Mouse (Mus musculus) liver, adult 2 months (tissue): ENCODE data around the gene Mblac2. TPM values are rescaled to one million over a fixed set of nuclear protein-coding genes. Genes with fewer than 3 reads are reported as not detected.
A peak's percentile ranks its signal among the peaks of the same experiment; 100 is the strongest.

Source experiments
- DNase-seq: peaks from one replicate; pipeline ENCODE4 v3.0.0-alpha.2; 2011; ENCODE audit warnings: low read depth, low spot score; ENCODE audit errors: extremely low read depth
- H3K27ac ChIP-seq: fragments of 200-500 bp; replicated peaks from 2 replicates; pipeline ENCODE4 v1.5.1; 2012; ENCODE audit warnings: low read depth, mild to moderate bottlenecking, control low read depth, inconsistent platforms, low read length; ENCODE audit not compliant: insufficient read depth
- H3K27me3 ChIP-seq: fragments of 200-500 bp; 2 replicates; pipeline ENCODE4 v1.6.1; 2012; ENCODE audit warnings: mild to moderate bottlenecking, moderate library complexity, low read length, inconsistent platforms; ENCODE audit not compliant: control insufficient read depth, insufficient read depth
- H3K36me3 ChIP-seq: fragments of 200-500 bp; 2 replicates; pipeline ENCODE4 v1.6.1; 2012; ENCODE audit warnings: low read length, inconsistent platforms; ENCODE audit not compliant: control insufficient read depth, insufficient read depth
- H3K4me1 ChIP-seq: fragments of 200-500 bp; 2 replicates; pipeline ENCODE4 v1.6.1; 2011; ENCODE audit warnings: low read length; ENCODE audit not compliant: control insufficient read depth, insufficient read depth
- H3K4me3 ChIP-seq: fragments of 200-500 bp; 2 replicates; pipeline ENCODE4 v1.5.1; 2011; ENCODE audit warnings: low read depth, mild to moderate bottlenecking, control low read depth, low read length, moderate library complexity; ENCODE audit not compliant: insufficient read depth
- H3K79me2 ChIP-seq: fragments of 200-500 bp; 2 replicates; pipeline ENCODE4 v1.6.1; 2012; ENCODE audit warnings: inconsistent platforms, mild to moderate bottlenecking, low read length, moderate library complexity; ENCODE audit not compliant: control insufficient read depth, insufficient read depth
- H3K9ac ChIP-seq: fragments of 200-500 bp; 2 replicates; pipeline ENCODE4 v1.6.1; 2012; ENCODE audit warnings: low read depth, mild to moderate bottlenecking, control low read depth, inconsistent platforms, low read length
- CTCF ChIP-seq: fragments of 200-500 bp; IDR thresholded peaks from 2 replicates; pipeline ENCODE4 v1.5.1; 2011; ENCODE audit warnings: low read depth, low read length, control low read depth
- POLR2A ChIP-seq: fragments of 200-500 bp; IDR thresholded peaks from 2 replicates; pipeline ENCODE4 v1.6.1; 2011; ENCODE audit warnings: low read length, control low read depth; ENCODE audit not compliant: insufficient read depth; ENCODE audit errors: extremely low read depth
- WGBS: fragments of 180-500 bp; shearing (Covaris S2); methylation state at CpG from one replicate; pipeline ENCODE4 v1.1.7; 2018; 5-methylcytosine and 5-hydroxymethylcytosine counted together
- polyA plus RNA-seq: library from polyadenylated mRNA; depleted of rRNA; stranded (reverse); fragments of >200 nt; gene quantifications from 2 replicates; pipeline ENCODE4 v1.2.3, GENCODE M21; 2012
- total RNA-seq: library from RNA; depleted of rRNA; stranded (reverse); fragments of >200 nt; gene quantifications from 2 replicates; pipeline ENCODE4 v1.2.3, GENCODE M21; 2014

Mblac2 gene
- total and polyA plus RNA-seq, 2 experiments = 4.9 to 6.3 TPM

DNA sequence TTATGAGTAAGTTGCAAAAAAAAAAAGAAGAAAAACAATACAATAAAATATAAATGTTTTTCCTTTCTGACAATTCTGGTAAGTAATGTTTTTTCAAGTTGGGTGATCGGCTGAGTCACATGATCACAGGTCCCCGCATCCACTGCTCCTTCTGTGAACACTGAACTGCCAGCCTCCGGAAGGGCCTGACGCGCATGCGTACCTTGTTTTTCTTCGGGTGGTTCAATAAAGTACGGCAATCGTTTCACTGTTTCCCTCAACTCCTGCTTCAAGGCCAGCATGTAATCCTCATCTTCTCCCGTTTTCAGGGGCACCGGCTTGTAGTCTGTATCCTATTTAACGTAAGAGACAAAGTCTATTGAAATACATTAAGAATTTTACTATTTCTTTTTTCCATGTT, 16.7 kb upstream of the Mblac2 start:
- DNase-seq = no peak
- no peaks in the 10 kb centered on the region for H3K79me2 ChIP-seq
- peaks cover 8% of the 10 kb centered on the region for H3K36me3 ChIP-seq
- no peaks in the 10 kb centered on the region for H3K4me1 ChIP-seq
- 94% methylated on average over 12 of the region's 12 CpGs for WGBS
- no peak overlapping the region for H3K9ac ChIP-seq
- H3K27me3 ChIP-seq = no peaks in the 10 kb centered on the region
- H3K27ac ChIP-seq = no peak overlapping the region
- TF ChIP-seq CTCF (no peak), POLR2A (no peak)
- no peak overlapping the region for H3K4me3 ChIP-seq

DNA sequence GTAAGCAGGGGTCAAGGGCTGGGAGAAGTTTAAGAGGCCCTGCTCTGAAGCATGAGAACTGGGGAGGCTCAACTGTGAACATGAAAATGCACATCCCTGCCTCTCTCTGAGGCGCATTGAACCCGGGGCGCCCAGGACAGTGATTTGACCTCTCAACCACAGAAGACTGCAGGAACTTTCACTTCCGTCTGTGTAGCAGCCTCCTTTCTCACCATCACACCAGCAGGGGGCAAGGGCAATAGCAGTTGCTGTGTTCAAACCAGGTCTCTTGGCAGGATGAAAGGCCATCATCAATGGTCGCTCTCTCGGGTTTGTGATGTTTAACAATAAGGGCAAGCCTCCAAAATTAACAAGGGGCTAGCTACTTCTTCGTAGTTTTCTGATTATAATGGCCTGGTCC, 8.0 kb upstream of the Mblac2 start:
- peaks cover 3% of the 10 kb centered on the region for H3K36me3 ChIP-seq
- no peak overlapping the region for H3K27ac ChIP-seq
- TF ChIP-seq POLR2A = no peak
- peaks cover 6% of the 10 kb centered on the region; the same call in 1 of the 2 replicates for H3K79me2 ChIP-seq
- H3K4me1 ChIP-seq = no peaks in the 10 kb centered on the region
- DNase-seq = no peak
- H3K27me3 ChIP-seq = no peaks in the 10 kb centered on the region
- H3K4me3 ChIP-seq = no peak overlapping the region
- WGBS = 79% methylated on average over 7 of the region's 7 CpGs
- no peak overlapping the region for H3K9ac ChIP-seq

DNA sequence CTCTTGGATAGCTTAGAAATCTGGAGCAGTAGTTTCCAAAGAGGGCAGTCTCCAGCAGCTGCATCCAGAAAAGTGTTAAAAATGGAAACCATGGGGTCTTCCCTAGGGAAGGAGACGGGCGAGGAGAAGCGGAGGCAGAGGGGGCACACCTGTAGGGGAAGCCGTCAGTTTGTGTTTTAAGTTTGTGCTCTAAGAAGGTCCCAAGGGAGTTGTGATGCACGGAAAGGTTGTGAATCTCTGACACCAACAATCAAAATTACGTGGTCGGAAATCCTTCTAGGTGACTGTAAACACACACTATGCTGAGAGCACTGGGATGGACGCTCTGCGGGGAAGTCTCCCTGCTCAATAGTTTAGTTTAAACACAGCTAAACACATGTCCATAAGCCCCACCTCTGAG, 7.5 kb upstream of the Mblac2 start:
- no peak overlapping the region for H3K4me3 ChIP-seq
- no peak for TF ChIP-seq POLR2A
- TF ChIP-seq CTCF = no peak
- H3K9ac ChIP-seq = no peak overlapping the region
- H3K27ac ChIP-seq = no peak overlapping the region
- H3K4me1 ChIP-seq = no peaks in the 10 kb centered on the region
- WGBS = 91% methylated on average over 9 of the region's 9 CpGs
- DNase-seq = no peak
- H3K36me3 ChIP-seq = peaks cover 2% of the 10 kb centered on the region; the same call in 1 of the 2 replicates
- H3K79me2 ChIP-seq = peaks cover 6% of the 10 kb centered on the region; the same call in 1 of the 2 replicates
- no peaks in the 10 kb centered on the region for H3K27me3 ChIP-seq

DNA sequence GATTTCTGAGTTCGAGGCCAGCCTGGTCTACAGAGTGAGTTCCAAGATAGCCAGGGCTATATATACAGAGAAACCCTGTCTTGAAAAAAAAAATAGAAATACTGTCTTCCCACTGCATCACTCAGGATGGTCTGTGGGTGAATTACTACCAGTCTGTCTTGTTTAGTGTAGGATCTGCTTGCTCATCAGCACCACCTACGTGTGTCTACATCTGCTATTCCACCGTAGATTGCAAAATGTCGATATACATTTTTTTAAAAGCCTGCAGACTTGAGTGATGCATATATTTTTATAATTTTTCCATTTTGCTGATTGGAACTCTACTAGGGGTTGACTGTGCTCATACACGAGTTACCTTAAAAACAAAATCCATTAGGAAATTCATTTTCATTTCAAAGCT, 4.8 kb upstream of the Mblac2 start:
- H3K27ac ChIP-seq = no peak overlapping the region
- H3K4me1 ChIP-seq = peaks cover 3% of the 10 kb centered on the region; the same call in 1 of the 2 replicates
- TF ChIP-seq CTCF (no peak), POLR2A (no peak)
- H3K4me3 ChIP-seq = no peak overlapping the region
- H3K36me3 ChIP-seq = no peaks in the 10 kb centered on the region
- H3K79me2 ChIP-seq = peaks cover 6% of the 10 kb centered on the region; the same call in 1 of the 2 replicates
- no peak overlapping the region for H3K9ac ChIP-seq
- no peak for DNase-seq
- H3K27me3 ChIP-seq = no peaks in the 10 kb centered on the region
- 96% methylated on average over 5 of the region's 5 CpGs for WGBS

DNA sequence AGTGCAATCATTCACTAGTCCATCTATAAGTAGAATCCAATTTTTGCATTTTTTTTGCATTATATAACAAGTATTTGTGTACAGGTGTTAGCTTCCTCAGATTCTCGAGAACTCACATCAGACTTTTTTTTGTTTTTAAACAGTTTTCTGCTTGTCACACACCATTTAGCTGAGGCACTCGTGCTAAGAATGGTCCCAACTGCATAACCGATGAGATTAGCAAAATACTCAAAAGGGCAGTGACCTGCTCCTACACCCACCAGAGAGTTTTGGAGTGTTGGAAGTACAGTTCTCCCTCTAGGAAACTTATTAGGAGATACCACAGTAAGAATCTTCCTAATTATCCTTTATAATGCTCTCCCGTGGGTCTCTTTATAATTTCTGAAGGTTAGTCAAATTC, 1.3 kb upstream of the Mblac2 start:
- TF ChIP-seq POLR2A (no peak), CTCF (no peak)
- Histone ChIP-seq H3K36me3 (no peaks in the 10 kb centered on the region), H3K27ac (no peak overlapping the region), H3K9ac (no peak overlapping the region), H3K4me3 (no peak overlapping the region), H3K79me2 (peaks cover 9% of the 10 kb centered on the region), H3K4me1 (peaks cover 8% of the 10 kb centered on the region), H3K27me3 (no peaks in the 10 kb centered on the region)
- WGBS = 35% methylated on average over 4 of the region's 4 CpGs
- DNase-seq = no peak

DNA sequence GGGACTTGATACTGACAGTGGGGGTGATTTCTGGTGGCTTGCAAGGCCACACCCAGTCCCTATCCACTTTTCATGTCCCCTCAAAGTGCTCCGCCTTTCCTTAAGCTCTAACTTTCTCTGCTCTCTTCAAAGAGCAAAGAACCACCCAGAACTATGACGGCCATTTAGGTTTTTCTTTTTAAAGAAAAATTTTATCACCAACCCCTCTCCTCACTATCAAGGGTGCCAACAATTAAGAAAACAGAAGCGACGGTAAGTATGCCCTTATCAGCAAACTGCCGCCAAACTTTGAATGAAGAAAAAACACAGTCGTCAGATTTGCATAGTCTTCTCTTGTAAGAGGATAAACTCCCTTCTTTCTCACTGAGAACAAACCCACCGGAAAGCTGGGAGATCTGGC, 875 bp upstream of the Mblac2 start:
- TF ChIP-seq POLR2A (no peak), CTCF (no peak)
- no peaks in the 10 kb centered on the region for H3K27me3 ChIP-seq
- no peak overlapping the region for H3K27ac ChIP-seq
- DNase-seq = peak; percentile 27
- peak overlapping the region; percentile 74; the same call in 1 of the 2 replicates for H3K9ac ChIP-seq
- H3K4me1 ChIP-seq = peaks cover 8% of the 10 kb centered on the region
- H3K36me3 ChIP-seq = no peaks in the 10 kb centered on the region
- H3K4me3 ChIP-seq = peak overlapping the region; percentile 72
- H3K79me2 ChIP-seq = peaks cover 9% of the 10 kb centered on the region
- WGBS = 4% methylated on average over 7 of the region's 7 CpGs
